ENCODE assay signal across 7 mouse cellular contexts in genomic region chr2:180173711-180174110, GRCm38 (mm10). TPM values are rescaled to one million over a fixed set of nuclear protein-coding genes. Genes with fewer than 3 reads are reported as not detected.
DNase-seq lines count a peak whose midpoint lies in the region; ATAC-seq and TF ChIP-seq lines count a peak whose summit lies in the region.
"Not testable (repeated sequence)": the region's sequence is repeated elsewhere in the genome, so short reads cannot be mapped to it uniquely, and the experiment has no call there.

No protein-coding gene starts in this region.

- WGBS in forebrain, embryonic 13.5 days: 93% methylated on average over 8 of the region's 8 CpGs
- 84% methylated on average over 8 of the region's 8 CpGs for WGBS in hindbrain, postnatal 0 days
- 91% methylated on average over 8 of the region's 8 CpGs for WGBS in limb, embryonic 13.5 days
- WGBS in neural tube, embryonic 15.5 days: 89% methylated on average over 8 of the region's 8 CpGs

- H3K9ac ChIP-seq in forebrain, embryonic 13.5 days; hindbrain, postnatal 0 days (replicated peaks; ENCODE audit: low read length); limb, embryonic 13.5 days; neural tube, embryonic 15.5 days (replicated peaks): not testable (repeated sequence)

- H3K27ac ChIP-seq in forebrain, embryonic 13.5 days; hindbrain, postnatal 0 days; limb, embryonic 13.5 days; neural tube, embryonic 15.5 days (replicated peaks): not testable (repeated sequence)

- DNase-seq in adrenal gland, postnatal 10 days: peak; percentile 55
- peak; percentile 31 to 33 for DNase-seq in cerebellum, postnatal 36 days
- DNase-seq in hindbrain, postnatal 0 days (ENCODE audit: low spot score): not testable (repeated sequence)
- peak; percentile 34 for DNase-seq in lung, postnatal 36 days

- H3K4me1 ChIP-seq in forebrain, embryonic 13.5 days: peaks cover 25% of the 10 kb centered on the region
- H3K4me1 ChIP-seq in hindbrain, postnatal 0 days (ENCODE audit: insufficient read depth, low read length): not testable (repeated sequence)
- H3K4me1 ChIP-seq in limb, embryonic 13.5 days: peaks cover 20% of the 10 kb centered on the region
- H3K4me1 ChIP-seq in neural tube, embryonic 15.5 days: peaks cover 30% of the 10 kb centered on the region

- not testable (repeated sequence) for ATAC-seq in forebrain, embryonic 13.5 days; hindbrain, postnatal 0 days; limb, embryonic 13.5 days (ENCODE audit: low FRiP score, low read depth); neural tube, embryonic 15.5 days (ENCODE audit: low FRiP score)

- 0 out of 2 replicates have a peak overlapping the region, but pooled peaks have one; percentile 96 for H3K4me3 ChIP-seq in forebrain, embryonic 13.5 days
- not testable (repeated sequence) for H3K4me3 ChIP-seq in hindbrain, postnatal 0 days (ENCODE audit: low read length); limb, embryonic 13.5 days; neural tube, embryonic 15.5 days (replicated peaks)

- H3K36me3 ChIP-seq in forebrain, embryonic 13.5 days (ENCODE audit: poor library complexity, severe bottlenecking): peaks cover 58% of the 10 kb centered on the region
- peaks cover 40% of the 10 kb centered on the region for H3K36me3 ChIP-seq in hindbrain, postnatal 0 days (ENCODE audit: insufficient read depth, low read length)
- peaks cover 58% of the 10 kb centered on the region for H3K36me3 ChIP-seq in limb, embryonic 13.5 days
- H3K36me3 ChIP-seq in neural tube, embryonic 15.5 days: peaks cover 52% of the 10 kb centered on the region

- H3K9me3 ChIP-seq in forebrain, embryonic 13.5 days (replicated peaks); hindbrain, postnatal 0 days (ENCODE audit: low read length); limb, embryonic 13.5 days; neural tube, embryonic 15.5 days (replicated peaks): not testable (repeated sequence)

- not testable (repeated sequence) for TF ChIP-seq CTCF in hindbrain, postnatal 0 days (IDR thresholded peaks at IDR 0.05; ENCODE audit: low read depth)

- not testable (repeated sequence) for H3K4me2 ChIP-seq in forebrain, embryonic 13.5 days
- peak overlapping the region; percentile 63; the same call in 1 of the 2 replicates for H3K4me2 ChIP-seq in hindbrain, postnatal 0 days (ENCODE audit: low read depth, low read length)
- peak overlapping the region; percentile 99 for H3K4me2 ChIP-seq in limb, embryonic 13.5 days (replicated peaks)
- H3K4me2 ChIP-seq in neural tube, embryonic 15.5 days: peak overlapping the region; percentile 89

- not testable (repeated sequence) for H3K27me3 ChIP-seq in forebrain, embryonic 13.5 days; hindbrain, postnatal 0 days (ENCODE audit: insufficient read depth, low read length); limb, embryonic 13.5 days; neural tube, embryonic 15.5 days (replicated peaks)

RNA-seq across cellular contexts. Expression of gene Adrm1, which starts 2.4 kb away (rescaled TPM):
- total RNA-seq in adrenal gland, postnatal 10 days (2021): 100 to 1,000 TPM; 102 to 111 TPM
- 211 and 220 TPM in 2 replicates for polyA plus RNA-seq in forebrain, embryonic 13.5 days (2015; fragmentation: Nextera tagmentation; extraction: Ambion mirVana)
- 107 and 119 TPM in 2 replicates for total RNA-seq in hindbrain, postnatal 0 days (2014; rRNA removed)
- 207 and 210 TPM in 2 replicates for polyA plus RNA-seq in hindbrain, postnatal 0 days (2015; fragmentation: Nextera tagmentation; extraction: Ambion mirVana)
- polyA plus RNA-seq in limb, embryonic 13.5 days (2015; fragmentation: Nextera tagmentation; extraction: Ambion mirVana): 196 and 199 TPM in 2 replicates
- 196 and 203 TPM in 2 replicates for polyA plus RNA-seq in neural tube, embryonic 15.5 days (2015; fragmentation: Nextera tagmentation; extraction: Ambion mirVana)

RNA-seq across cellular contexts. Expression of gene Lama5, which starts 51.9 kb away (rescaled TPM):
- 10 to 100 TPM; 35.6 to 39.0 TPM for total RNA-seq in adrenal gland, postnatal 10 days (2021)
- polyA plus RNA-seq in forebrain, embryonic 13.5 days (2015; fragmentation: Nextera tagmentation; extraction: Ambion mirVana): 3.4 and 5.0 TPM in 2 replicates
- 10.3 and 16.5 TPM in 2 replicates for total RNA-seq in hindbrain, postnatal 0 days (2014; rRNA removed)
- 2.7 and 3.5 TPM in 2 replicates for polyA plus RNA-seq in hindbrain, postnatal 0 days (2015; fragmentation: Nextera tagmentation; extraction: Ambion mirVana)
- 15.6 and 15.8 TPM in 2 replicates for polyA plus RNA-seq in limb, embryonic 13.5 days (2015; fragmentation: Nextera tagmentation; extraction: Ambion mirVana)
- 1.2 and 4.4 TPM in 2 replicates for polyA plus RNA-seq in neural tube, embryonic 15.5 days (2015; fragmentation: Nextera tagmentation; extraction: Ambion mirVana)

RNA-seq across cellular contexts. Expression of gene Osbpl2, which starts 54.6 kb away (rescaled TPM):
- 10 to 100 TPM; 30.2 to 34.0 TPM for total RNA-seq in adrenal gland, postnatal 10 days (2021)
- polyA plus RNA-seq in forebrain, embryonic 13.5 days (2015; fragmentation: Nextera tagmentation; extraction: Ambion mirVana): 48.8 and 53.1 TPM in 2 replicates
- total RNA-seq in hindbrain, postnatal 0 days (2014; rRNA removed): 39.2 and 44.0 TPM in 2 replicates
- 56.0 and 57.9 TPM in 2 replicates for polyA plus RNA-seq in hindbrain, postnatal 0 days (2015; fragmentation: Nextera tagmentation; extraction: Ambion mirVana)
- 38.7 and 40.1 TPM in 2 replicates for polyA plus RNA-seq in limb, embryonic 13.5 days (2015; fragmentation: Nextera tagmentation; extraction: Ambion mirVana)
- 63.8 and 71.8 TPM in 2 replicates for polyA plus RNA-seq in neural tube, embryonic 15.5 days (2015; fragmentation: Nextera tagmentation; extraction: Ambion mirVana)
